Mouse (Mus musculus) embryo, embryonic 9.5 days (tissue): ENCODE results near the gene Sik1.

Source experiments
- DNase-seq: peaks from one replicate; pipeline ENCODE4 v3.0.0-alpha.2; 2017; ENCODE audit errors: extremely low spot score

The Sik1 gene

GRCm38 (mm10) chr17:31854770-31855596 lies 621 bp downstream of the Sik1 start:
- peak; percentile 60 for DNase-seq

- no peak for DNase-seq
These were observed 2.0 kb downstream of the Sik1 start for GRCm38 (mm10) chr17:31853448-31854188.

GRCm38 (mm10) chr17:31852782-31853447 lies 2.7 kb downstream of the Sik1 start:
- DNase-seq, result no peak

DNA sequence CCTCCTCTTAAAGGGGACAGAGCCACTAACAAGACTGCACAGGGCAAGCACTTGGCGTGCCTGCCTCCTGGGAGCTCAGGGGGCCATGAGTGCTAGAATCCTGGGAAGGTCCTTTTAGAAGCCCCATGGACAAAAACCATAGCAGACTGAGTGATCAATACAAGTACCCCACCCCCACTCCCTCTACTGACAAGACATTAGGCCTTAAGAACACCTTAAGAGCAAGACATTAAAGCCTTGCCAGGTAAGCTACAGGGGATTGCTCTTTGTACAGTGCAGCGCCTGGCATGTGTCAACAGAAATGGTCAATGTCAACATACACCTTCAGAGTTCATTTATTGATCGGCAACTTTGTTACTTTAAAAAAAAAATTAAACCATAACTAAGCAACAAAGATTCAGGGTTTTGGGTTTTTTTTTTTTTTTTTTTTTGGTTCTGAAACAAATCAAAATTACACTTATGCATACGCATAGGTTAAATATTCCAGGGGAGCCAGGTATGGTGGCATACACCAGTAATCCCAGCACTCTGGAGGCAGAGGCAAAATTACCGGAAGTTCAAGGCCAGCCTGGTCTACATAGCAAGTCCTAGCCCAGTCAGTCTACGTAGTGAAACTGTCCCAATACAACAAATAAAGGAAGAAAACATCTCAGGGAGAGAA lies 3.7 kb downstream of the Sik1 start:
- DNase-seq, result no peak

DNA sequence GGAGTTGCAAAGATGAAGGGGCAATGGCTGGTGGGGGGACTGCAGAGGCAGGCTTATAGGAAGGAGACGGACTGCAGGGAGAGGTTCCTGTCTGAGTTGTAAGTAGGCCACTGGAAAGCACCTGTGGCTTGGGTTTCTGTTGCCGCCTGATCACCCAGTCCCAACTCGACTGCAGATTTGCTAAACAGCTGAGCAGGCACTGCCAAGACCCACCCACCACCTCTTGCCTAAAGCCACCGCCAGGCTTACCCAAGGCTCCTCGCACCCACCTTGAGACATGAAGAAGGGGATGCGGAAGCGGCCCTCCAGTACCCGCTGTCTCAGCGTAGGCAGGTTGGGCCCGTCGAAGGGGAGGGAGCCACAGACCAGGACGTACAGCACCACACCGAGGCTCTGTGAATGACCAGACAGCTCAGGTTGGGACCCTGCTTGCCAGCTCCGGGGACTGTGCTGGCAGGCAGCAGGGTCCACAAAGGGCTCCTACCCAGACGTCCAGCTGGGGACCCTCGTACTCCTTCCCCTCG lies 5.1 kb downstream of the Sik1 start:
- no peak for DNase-seq

GRCm38 (mm10) chr17:31846970-31847369 lies 8.6 kb downstream of the Sik1 start:
- DNase-seq, result no peak

GRCm38 (mm10) chr17:31846352-31846751 lies 9.3 kb downstream of the Sik1 start:
- DNase-seq, result no peak

- DNase-seq, result no peak
These were observed 11.7 kb downstream of the Sik1 start for GRCm38 (mm10) chr17:31843891-31844290.

GRCm38 (mm10) chr17:31842930-31843822 lies 12.4 kb downstream of the Sik1 start:
- no peak for DNase-seq

GRCm38 (mm10) chr17:31841842-31842611 lies 13.6 kb downstream of the Sik1 start:
- DNase-seq, result no peak

DNA sequence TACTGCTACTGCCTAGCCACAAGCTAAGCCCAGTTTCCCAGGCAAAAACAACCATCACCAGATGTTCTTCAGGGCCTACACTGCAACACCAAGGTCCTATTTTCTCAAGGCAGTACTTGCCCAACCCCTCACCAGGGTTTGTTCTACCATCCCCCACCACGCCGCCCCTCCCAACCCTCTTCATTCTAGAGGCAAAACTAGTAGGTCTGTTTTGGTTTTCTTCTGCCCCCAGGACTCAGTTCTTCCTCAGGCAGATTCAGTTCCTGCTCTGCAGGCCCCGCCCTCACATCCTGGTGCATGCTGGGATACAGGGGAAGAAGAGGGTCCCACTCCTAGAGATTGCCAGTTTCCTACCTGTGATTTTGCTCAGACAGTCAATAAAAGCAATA lies 14.2 kb downstream of the Sik1 start:
- no peak for DNase-seq

DNA sequence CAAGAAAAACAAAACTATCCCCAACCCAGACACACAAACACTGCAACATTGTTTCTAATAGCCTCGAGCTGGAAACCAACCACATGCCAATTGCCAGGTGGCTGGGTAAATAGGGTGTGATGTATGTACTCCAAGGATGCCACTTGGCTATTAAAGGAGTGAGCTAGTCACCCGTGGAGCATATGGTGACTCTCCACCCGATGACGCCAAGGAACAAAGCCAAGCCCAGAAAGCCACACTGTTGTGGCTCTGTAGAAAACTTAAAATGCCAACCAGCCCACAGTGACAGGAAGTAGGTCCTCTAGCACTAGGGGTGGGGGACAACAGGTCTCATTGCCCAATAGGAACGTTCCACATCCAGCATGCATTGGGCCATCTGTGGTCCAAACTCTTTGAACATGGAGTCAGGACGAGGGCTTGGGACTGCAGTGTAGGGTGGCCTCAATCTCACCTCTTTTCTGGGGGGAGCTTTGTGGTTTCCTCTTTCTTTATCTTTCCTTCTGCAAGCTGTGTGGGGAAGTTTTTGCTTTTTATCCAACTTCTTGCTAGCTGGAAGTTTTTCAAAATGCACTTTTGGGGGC lies 15.1 kb downstream of the Sik1 start:
- DNase-seq, result no peak

DNA sequence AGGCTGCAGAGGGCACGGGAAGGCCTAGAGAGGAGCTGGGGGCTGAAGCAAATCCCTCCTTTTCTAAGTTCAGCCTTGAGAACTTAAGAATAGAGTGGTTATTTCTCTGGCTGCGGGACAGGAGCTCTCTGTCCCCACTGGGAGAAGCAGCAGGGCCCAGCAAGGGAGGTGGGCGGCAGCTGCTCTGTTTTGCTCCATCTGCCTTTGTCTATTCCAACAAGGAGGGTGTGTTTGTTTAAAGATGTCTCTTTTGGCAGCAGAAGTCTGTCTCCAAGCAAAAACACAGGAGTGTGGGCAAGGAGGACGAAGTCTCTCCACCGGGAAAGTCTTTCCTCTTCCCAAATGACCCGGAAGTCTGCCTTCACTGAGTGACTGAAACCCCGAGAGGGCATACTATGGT lies 18.8 kb downstream of the Sik1 start:
- no peak for DNase-seq

DNA sequence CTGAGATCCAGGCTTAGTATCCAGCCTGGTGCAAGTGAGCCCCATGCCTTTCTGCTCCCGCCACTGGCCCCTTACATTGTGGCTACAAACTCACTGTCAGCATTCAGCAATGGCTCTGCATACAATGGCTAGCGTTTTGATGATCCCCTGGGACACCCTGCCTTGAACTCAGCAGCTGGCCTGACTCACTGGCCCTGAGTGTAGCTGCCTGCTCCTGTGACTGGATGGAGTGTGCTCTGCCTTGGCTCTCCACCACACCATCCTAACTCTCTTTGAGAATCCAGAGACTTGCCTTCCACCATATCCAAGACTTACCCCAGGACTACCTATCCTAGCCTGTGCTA lies 19.4 kb downstream of the Sik1 start:
- DNase-seq, result no peak

GRCm38 (mm10) chr17:31835528-31836263 lies 19.9 kb downstream of the Sik1 start:
- DNase-seq, result no peak

DNA sequence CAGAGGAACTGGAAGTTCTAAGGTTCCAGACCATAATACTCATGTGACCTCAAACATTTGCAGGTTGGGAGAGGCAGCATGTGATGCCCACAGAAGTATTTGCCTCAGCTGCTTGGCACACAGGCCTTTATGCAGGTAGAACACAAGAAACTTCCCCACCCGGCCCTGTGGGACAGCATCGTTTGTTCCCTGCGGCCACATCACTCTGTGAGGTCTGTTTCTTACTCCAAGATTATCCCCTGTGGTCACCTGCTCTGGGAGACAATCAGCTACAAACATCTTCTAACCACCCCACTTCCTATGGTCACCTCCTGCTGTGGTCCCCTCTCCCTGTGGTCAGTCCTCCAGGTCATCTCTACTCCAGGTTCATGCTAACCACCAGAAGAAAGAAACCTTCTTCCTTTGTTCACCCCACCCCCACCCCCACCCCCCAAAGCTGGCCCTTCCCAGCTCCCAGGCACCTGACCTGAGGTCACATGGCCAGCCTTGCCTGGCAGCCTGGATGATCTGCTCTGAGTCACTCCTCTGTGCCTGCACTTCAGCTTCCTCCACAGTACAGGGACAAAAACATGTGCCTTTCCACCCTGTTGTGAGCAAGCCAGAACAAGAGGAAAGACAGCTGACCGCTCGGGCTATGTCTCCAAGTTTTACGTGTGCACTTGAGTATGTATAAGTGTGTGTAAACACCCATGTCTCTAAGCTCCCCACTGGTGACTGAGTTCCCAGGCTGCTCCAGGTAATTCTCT lies 21.1 kb downstream of the Sik1 start:
- no peak for DNase-seq

DNA sequence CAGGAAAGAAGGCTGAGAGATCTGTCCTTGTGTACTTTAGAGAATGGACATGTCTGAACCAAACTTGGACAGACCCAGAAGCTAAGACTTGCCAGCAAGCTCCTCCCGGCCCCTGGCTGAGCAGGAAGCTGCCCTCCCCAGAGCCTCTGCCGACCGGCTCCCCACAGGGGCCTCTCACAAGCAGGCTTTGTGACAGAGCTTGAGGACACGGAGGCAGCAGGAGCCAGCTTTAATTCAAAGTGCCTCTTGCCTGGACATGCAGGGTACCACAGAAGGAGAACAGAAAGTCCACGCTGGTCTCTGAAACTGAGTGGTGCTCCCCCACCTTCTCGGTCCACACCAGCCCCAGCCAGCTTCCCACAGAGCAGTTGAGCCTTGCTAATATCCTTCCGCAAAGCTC lies 21.9 kb downstream of the Sik1 start:
- DNase-seq, result no peak

DNA sequence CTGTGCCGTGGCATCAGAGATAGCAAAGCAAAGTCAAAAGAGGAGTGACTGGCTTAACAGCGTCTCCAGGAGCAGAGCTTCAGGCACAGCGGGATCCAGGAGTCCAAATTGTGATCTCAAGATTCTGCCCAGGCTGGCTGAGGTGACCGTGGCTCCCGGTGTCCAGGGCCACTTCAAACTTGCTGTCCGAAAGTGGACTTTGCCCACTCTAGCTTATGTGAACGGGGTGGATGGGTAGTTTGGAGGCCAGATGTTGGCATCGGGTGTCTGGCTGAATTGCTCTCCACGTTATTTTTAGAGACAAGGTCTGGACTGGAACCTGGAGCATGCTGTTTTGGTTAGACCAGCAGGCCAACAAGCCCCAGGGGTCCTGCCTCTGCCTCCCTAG lies 23.0 kb downstream of the Sik1 start:
- no peak for DNase-seq
